Mouse (Mus musculus) gastrocnemius, adult 8-10 months (tissue): ENCODE measurements at regions not wholly inside any gene's neighbourhood (a gene's known extent, or its start where the extent isn't known, plus 50 kb on each side); places are given as distances from the start of the nearest gene placed in this dataset.

ENCODE experiments used
- DNase-seq, 2 experiments: peaks; one replicate each; pipeline ENCODE4 v3.0.0; 2022; ENCODE audit warnings: low spot score in 2 of 2

- DNase-seq, result no peak
Observed at GRCm38 (mm10) chr4:53223379-53223778, 63.7 kb upstream of the Abca1 start.

GRCm38 (mm10) chr4:53220809-53221208 lies 61.1 kb upstream of the Abca1 start:
- DNase-seq, result no peak

GRCm38 (mm10) chr4:53219351-53219750 lies 59.7 kb upstream of the Abca1 start:
- DNase-seq, result peak in 1 of 2 experiments; percentile 37

- DNase-seq, result no peak
Observed at GRCm38 (mm10) chr4:53218752-53219151, 59.1 kb upstream of the Abca1 start.

- no peak for DNase-seq
Observed at GRCm38 (mm10) chr4:53218291-53218640, 58.6 kb upstream of the Abca1 start.

- peak; percentile 52 to 66 for DNase-seq
Observed at GRCm38 (mm10) chr4:53217608-53218290, 58.1 kb upstream of the Abca1 start.

- no peak for DNase-seq
Observed at GRCm38 (mm10) chr4:53212541-53212940, 52.8 kb upstream of the Abca1 start.

- no peak for DNase-seq
Observed at GRCm38 (mm10) chr4:53210685-53211084, 51.0 kb upstream of the Abca1 start.
